Mouse (Mus musculus) right cerebral cortex, postnatal 25 days (tissue): ENCODE measurements around the gene Ahdc1.
"Not testable (repeated sequence)": the region's sequence is repeated elsewhere in the genome, so short reads cannot be mapped to it uniquely, and the experiment has no call there.

Source experiments
- DNase-seq: peaks from one replicate; pipeline ENCODE4 v3.0.0; 2022

The Ahdc1 gene

GRCm38 (mm10) chr4:132997469-132998237 is 13.4 kb upstream of the Ahdc1 start:
- no peak for DNase-seq

DNA sequence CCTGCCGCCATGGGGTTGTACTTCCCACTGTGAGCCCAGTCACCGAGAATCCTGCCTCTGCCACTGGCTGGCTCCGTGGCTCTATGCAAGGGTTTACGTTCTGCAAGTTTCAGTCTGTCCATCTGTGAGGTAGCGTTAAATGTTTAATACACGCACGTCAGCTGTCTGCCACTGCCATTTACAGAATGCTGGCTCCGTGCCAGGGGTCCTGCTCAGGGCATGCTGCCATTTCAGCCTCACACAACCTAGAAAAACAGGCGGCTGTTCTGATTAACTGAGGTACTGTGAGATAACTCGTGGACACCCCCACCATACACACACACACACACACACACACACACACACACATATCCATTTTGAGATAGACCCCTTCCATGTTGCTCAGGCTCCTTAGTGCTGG is 8.2 kb upstream of the Ahdc1 start:
- no peak for DNase-seq

DNA sequence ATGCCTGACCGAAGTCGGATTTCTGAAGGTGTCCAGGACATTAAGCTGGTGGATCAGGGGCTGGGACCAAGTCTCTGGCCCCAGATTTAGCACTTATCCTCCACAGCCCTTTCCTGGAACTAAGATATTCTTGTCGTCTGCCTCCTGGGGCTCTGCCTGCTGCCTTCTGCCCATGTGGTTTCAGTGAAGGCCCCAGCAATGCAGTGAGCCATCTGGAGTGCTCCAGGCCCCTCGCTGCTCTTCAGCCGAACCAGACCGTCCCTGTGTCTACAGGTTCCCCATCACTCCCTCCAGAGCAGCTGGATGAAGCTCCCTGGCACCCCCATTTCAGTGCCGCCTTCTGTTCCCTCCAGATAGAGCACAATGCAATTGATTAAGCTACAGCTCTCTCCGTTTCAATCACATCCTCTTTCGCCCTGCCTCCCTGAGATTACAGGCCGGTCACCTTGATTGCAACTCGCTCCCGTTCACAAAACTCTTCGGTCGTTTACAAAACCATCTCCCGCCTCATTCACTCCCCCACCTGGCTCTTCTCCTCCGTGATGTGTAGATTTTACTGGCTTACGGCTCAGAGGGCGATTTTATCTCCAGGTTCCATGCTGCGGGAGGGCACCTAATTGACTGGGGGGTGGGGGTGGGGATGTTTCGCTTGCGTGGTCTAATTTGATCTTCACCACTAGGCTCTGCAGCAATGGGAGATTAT is 7.6 kb upstream of the Ahdc1 start:
- no peak for DNase-seq

DNA sequence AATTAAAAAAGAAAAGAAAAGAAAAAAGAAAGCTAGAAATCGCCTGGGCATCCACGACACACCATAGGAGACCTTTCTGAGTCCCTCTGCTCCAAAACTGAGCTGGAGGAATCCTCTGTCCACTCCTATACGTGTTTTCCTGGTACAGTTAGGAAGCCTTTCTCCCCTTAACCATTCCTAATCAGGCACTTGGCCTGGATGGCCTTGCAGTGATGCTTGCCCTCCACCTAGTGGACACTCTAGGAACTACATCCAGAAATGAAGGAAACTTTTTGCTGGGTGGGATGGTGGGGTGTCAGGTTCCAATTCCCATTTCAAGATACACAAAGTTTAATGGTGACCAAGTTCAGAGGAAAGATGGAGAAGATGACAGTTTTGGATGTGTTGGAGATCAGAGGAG is 5.8 kb upstream of the Ahdc1 start:
- DNase-seq = peak; percentile 50

- DNase-seq = not testable (repeated sequence)
Measured at GRCm38 (mm10) chr4:133005885-133006451, 5.1 kb upstream of the Ahdc1 start.

GRCm38 (mm10) chr4:133007513-133008380 is 3.3 kb upstream of the Ahdc1 start:
- DNase-seq = no peak

- DNase-seq = no peak
Measured at GRCm38 (mm10) chr4:133009131-133009530, 1.9 kb upstream of the Ahdc1 start.

DNA sequence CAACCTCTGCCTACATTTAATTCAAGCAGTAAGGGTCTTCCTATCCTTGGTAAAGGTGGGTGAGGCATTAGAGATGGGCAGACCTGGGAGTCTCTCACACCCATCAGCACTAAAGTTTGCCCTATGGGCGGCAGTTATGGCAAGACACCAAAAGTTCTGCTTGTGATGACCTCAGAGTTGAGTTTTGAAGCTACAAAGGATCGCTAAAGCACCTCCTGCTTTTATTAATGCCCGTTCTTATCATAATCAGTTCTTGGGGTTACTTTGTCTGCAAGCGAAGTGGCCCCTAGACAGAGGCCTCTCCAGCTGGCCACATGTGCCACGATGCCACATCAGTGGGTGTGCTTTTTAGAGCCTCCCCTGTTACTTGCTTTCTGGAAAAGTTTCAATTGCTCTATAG is 1.4 kb upstream of the Ahdc1 start:
- DNase-seq = no peak

- DNase-seq = no peak
Measured at GRCm38 (mm10) chr4:133010611-133011010, 449 bp upstream of the Ahdc1 start.

DNA sequence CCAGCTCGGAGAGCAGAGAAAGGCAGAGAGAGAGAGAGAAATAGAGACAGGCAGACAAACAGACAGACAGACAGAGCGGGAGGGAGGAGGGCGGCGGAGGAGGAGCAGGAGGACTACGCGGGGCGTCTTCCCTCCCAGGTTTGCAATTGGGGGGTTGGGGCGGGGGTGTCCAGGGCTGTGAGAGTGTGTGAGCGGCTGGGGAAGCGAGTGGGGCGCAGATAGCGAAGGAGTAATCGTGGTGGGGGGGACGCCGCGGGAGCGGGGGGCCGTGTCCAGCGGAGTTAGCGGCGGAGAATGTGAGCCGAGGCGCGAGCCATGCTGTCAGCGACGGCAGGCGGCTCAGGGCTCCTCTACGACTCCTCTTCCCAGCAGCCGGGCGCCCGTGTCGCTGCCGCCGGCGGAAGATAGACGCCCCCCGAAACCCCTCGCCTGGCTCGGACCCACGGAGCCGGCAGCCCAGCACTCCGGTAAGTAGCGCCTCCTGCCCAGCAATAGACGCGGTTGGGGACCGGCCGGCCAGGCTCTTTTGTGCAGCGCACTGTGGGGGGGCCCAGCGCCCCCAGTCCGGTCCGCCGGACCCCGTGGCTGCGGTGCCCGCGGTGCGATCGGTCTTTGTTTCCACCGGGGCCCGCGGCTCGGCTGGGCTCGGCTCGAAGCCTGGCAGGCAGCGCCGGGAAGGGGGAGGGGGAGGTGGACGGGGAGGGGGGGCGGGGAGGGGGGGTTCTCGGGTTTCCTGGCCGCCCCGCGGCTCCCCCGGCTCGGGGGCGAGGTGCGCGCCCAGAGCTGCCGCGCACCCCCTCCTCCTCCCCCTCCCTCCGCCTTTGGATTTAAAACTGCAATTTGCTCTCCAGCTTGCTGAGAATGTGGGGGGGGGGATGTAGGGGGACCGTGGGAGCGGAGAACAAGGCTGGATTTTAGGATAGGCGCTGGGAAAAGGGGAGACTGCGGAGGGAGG is 1.0 kb downstream of the Ahdc1 start:
- DNase-seq = no peak

DNA sequence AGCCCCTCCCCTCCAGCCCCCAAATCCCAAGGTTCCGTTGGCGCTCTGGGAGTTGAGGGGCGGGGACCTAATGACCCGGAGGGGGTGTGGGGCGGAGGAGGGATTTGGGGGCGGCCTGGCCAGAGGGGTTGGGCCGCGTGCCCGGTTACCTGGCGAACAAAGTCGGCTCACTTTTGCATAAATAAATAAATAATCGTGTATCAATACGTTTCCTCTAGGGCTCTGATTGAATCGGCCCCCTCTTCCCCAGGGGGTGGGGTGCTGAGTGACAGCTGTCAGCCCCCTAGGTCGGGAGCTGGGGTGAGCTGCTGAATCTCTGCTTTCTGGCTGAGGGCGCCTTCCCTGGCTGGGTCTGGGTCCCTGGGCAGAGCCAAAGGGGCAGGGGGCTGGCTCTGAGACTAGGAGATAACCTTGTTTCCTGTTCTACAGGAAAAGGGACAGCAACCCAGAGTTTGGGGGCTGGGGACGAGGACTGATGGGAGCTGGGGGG is 1.8 kb downstream of the Ahdc1 start:
- DNase-seq = peak; percentile 42

DNA sequence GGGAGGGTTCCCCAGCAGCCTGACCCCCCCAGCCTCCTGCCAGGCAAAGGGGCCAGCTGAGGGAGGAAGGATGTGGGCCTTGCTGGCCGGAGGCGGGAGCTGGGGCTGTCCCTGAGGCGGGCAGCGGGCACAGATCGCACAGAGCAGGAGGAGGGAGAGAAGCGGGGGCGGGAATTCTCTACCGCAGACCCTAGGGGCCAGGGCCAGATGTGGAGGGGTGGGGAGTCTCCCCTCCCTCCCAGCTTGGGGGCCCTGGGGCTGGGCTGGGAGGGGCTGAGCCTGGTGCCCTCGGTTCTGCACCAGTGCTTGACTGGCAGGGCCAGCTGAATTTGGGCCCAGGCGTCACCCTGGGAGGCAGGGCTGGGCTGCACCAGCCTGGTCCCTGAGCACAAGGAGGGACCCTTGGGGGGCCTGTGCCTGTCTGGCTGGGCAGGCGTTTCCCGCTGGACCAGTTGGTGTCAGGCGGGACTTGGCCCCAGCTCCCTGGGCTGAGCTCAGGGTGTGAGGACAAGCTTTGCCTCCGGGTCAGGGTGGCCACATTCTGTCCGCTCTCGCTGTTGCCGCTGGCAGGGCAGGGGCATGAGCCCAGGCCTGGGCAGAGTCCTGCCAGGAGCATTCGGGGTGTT is 2.3 kb downstream of the Ahdc1 start:
- peak; percentile 57 for DNase-seq

DNA sequence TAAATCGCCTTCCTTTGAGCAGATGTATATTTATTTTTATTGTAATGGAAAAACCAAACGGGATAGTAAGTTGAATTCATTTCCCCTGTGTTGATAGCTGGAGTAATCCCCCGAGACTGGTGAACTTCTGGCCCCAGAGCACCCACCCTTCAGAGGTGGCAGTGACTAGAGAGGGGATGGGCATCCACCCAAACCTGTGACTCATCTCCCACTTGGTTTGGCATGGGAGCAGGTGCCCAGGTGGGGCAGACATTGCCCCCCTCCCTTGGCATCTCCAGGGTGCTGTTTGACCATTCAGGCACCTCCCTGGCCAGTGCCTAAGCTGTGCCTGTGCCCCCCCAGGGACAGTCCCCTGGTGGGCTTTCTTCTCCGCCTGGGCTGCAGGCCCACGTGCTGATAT is 3.0 kb downstream of the Ahdc1 start:
- no peak for DNase-seq

DNA sequence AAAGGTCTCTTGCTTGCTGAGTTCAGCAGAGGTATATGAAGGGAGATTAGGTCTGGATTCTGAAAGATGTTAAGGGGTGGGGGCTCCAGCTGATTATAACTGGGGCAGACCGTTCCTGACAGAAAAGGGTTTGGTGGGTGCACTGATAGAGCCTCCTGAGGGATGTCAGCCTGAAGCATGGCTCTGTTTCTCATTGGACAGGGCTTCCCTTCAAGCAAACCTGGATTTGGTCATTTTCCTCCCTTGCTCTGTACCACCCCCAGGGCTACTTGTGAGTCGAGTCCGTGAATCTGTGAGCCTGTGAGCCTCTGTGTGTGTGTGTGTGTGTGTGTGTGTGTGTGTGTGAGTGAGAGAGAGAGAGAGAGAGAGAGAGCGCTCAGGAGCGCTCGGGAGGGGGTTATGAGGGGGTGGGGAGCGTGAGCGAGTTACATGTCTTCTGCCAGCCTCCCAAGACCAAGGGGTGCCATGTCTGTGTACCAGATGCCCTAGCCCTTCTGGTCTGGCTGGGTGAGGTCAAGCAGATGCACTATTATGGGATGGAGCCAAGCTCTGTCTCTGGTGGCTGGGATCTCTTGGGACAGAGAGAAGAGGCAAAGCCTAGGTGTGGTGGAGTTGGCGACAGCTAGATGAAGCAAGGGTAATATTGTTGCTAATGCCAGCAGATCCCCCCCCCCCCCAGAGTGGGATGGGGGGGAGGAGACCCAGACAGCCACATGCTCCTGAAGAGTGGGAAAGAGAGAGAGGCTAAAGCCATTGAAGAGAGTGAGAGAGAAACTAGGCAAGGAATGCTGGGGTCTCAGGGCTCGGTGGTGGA is 4.0 kb downstream of the Ahdc1 start:
- DNase-seq = no peak

DNA sequence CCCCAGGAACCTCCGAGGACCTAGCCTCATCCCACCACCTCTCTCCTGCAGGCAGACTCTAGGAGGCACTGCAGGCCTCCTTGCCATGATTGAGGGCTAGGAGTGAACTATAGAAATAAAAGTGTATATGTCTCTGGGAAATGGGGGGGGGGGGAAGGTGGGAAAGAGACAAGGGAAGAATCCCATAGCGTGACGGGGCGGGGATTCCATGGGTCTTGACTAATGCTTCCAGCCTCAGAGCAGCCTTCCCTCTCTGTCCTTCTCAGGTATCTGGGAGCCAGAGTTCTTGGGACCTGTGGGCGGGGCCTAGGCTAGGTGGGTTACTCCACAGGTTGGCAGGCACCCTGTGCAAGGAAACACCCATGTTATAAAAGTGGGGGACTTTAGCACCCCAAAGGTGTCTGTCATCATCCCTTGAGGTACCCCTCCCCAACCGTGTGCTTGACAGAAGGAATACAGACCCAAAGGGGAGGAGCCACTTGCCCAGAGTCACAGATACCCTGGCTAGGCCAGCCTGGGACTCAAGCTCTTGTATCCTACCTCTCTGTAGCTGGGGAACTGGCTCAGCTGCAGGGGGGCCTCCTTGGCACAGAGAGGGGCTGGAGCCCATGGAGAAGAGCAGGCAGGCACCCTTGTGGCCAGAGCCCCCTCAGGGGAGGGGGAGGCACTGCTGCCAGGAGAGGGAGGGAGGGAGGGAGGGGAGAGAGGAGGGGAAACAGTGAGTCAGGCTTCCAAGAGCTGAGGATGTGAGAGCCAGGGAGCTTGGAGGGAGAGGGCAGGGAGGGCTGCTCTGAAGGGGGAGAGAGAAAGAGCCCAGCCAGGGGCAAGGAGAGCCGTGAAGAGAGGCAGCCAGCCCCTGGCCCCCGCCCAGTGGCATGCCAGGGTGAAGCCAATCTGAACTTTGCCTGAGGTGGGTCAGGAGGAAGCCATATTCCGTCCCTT is 4.9 kb downstream of the Ahdc1 start:
- no peak for DNase-seq

DNA sequence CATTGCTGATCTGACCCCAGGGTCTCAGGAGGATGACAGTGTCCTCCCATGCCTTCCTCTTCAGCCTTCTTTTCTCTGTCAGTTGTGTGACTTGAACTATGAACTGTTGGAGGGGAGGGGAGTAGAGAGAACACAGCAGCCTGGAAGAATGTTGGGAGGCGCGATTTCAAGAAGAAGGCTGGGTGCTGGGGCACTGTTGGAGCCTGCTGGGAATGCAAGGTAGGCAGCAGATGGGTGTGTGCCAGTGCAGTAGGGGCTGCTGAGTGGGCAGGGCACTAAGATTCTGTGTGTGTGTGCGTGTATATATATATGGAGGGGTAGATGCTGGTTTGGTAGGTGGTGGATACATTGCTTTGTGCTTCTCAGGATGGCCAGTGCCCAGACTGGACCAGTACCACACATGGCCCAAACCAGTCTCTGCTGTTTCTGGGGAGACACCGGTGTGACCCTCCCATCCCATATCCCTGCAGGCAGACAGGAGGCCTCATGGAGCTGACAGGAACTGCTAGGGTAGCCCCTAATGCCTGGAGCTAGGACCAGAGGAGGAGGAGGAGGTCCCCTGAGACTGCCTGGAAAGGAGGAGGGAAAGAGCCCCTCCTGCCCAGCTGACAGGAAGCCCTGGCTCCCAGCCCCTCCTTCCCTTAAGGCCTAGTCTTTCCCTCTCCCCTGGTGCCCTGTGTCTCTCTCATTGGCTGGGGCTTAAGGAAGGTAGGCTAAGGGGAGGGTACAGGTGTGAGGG is 5.8 kb downstream of the Ahdc1 start:
- DNase-seq = peak; percentile 66

DNA sequence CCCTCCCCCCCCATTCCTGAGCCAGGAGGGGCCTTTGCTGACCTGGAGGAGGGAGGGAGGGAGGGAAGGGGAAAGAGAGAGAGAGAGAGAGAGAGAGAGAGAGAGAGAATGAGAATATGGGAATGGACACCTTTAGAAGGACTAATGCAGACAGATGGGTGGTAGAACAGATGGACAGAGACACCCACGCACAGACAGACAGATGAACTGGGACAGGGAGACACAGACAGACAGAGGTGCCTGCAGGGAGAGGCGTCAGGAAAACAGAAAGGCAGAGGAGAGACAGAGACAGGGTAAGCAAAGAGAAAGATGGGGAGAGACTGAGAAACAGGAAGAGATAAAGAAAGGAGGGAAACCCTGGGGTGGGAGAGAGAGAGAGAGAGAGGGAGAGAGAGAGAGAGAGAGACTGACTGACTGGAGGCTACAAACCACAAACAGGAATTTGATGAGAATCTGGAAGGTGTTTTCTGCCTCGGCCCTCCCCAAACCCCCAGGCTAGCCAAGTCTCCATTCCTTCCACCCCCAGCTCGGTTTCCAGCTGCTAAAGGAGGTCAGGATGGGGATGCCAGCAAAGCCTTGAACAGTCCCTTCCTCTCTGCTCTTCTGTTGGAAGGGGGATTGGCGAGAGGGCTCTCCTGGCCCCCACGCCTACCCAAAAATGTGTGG is 6.7 kb downstream of the Ahdc1 start:
- no peak for DNase-seq

- no peak for DNase-seq
Measured at GRCm38 (mm10) chr4:133018263-133018798, 7.3 kb downstream of the Ahdc1 start.
